In the genomic region with DNA sequence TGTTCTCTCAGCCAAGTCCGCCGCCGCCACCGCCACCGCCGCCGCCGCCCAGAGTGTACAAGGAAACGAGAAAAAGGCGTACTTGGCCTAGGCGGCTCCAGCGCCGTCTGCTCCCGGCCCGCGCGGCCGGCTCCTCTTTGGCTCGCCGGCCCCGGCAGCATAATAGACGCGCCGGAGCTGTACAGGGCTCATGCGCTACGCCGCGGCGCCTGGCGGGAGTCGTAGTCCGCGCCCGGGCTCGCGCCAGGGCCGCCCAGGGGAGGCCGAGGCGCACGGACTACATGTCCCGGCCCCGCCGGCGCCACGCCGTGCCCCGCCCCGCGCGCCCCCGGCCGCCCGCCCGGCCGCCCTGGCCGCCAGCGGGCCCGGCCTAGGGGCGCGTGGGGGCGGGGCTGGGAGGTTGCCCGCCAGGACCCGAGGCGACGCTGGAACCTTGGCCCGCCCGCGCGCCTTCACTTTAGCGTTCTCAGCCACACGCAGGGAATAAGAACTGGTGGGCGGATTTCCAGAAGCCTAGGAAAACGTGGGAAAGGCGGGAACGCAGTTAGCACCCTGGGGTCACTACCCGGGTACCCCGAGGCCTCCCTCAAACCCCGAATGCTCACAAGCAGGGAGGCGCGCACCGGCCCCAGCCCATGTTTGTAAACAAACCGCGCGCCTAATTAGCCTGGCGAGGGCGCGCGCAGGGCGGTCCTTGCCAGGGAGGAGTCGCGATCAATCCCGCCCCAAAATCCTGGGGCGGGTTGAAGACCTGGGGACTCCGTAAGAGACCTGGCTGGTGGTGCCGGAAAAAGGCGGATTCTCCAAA, we compare ENCODE assay signal across 8 mouse cellular contexts. TPM values are rescaled to one million over a fixed set of nuclear protein-coding genes. Genes with fewer than 3 reads are reported as not detected.
A peak's percentile ranks its signal among the peaks of the same experiment; 100 is the strongest.
DNase-seq lines count a peak whose midpoint lies in the region; ATAC-seq and TF ChIP-seq lines count a peak whose summit lies in the region.

No protein-coding gene starts in this region.

- peak; percentile 68 for TF ChIP-seq POLR2A in ES-Bruce4 (IDR thresholded peaks at IDR 0.05; ENCODE audit: insufficient read depth, low read length)

- TF ChIP-seq EP300 in ES-Bruce4 (IDR thresholded peaks at IDR 0.05; ENCODE audit: insufficient read depth, low read depth, low read length): 0 out of 2 replicates have a peak, but pooled peaks have one; percentile 32

- H3K36me3 ChIP-seq in ES-Bruce4 (ENCODE audit: control insufficient read depth, insufficient read depth, low read length, poor library complexity, severe bottlenecking): no peaks in the 10 kb centered on the region
- H3K36me3 ChIP-seq in forebrain, embryonic 14.5 days (ENCODE audit: control insufficient read depth, insufficient read depth, low read length): 0 out of 2 replicates have a peak, but pooled peaks cover 7% of the 10 kb centered on the region
- no peaks in the 10 kb centered on the region for H3K36me3 ChIP-seq in neural tube, embryonic 15.5 days

- peak overlapping the region; percentile 93 for H3K9ac ChIP-seq in ES-Bruce4 (ENCODE audit: low read depth, poor library complexity, severe bottlenecking)
- H3K9ac ChIP-seq in forebrain, embryonic 14.5 days (ENCODE audit: low read length): peak overlapping the region; percentile 99
- peak overlapping the region; percentile 96 for H3K9ac ChIP-seq in neural tube, embryonic 15.5 days (replicated peaks)

- H3K27ac ChIP-seq in ES-Bruce4 (ENCODE audit: insufficient read depth, low read length): peak overlapping the region; percentile 68
- H3K27ac ChIP-seq in forebrain, embryonic 14.5 days (ENCODE audit: low read depth, low read length): peak overlapping the region; percentile 98
- peak overlapping the region; percentile 95 for H3K27ac ChIP-seq in neural tube, embryonic 15.5 days (replicated peaks)

- peak; percentile 97 for DNase-seq in forebrain, embryonic 14.5 days (ENCODE audit: low spot score)
- peak; percentile 93 to 97 for DNase-seq in heart, postnatal 14 days
- DNase-seq in layer of hippocampus, adult 11-12 months (ENCODE audit: low spot score): peak; percentile 93
- DNase-seq in lung, adult 18-20 months: peak; percentile 92 to 94
- DNase-seq in testis, postnatal 14 days (ENCODE audit: low spot score): peak; percentile 93

- WGBS in forebrain, embryonic 14.5 days: under 1% methylated on average over 65 of the region's 96 CpGs
- WGBS in neural tube, embryonic 15.5 days: under 1% methylated on average over 61 of the region's 96 CpGs

- H3K4me3 ChIP-seq in ES-Bruce4 (ENCODE audit: low read depth, low read length): peak overlapping the region; percentile 94
- H3K4me3 ChIP-seq in forebrain, embryonic 14.5 days (ENCODE audit: low read depth, low read length): peak overlapping the region; percentile 98
- peak overlapping the region; percentile 99 for H3K4me3 ChIP-seq in neural tube, embryonic 15.5 days (replicated peaks)

- intact Hi-C loops in heart, postnatal 14 days (cut with DNase I): loop anchor here (2.0 kb wide), 1 partner anchor 41 kb away; no protein-coding TSS in a partner anchor

- H3K27me3 ChIP-seq in ES-Bruce4 (ENCODE audit: control insufficient read depth, insufficient read depth, low read length, poor library complexity, severe bottlenecking): no peaks in the 10 kb centered on the region; the same call in 1 of the 2 replicates
- no peaks in the 10 kb centered on the region for H3K27me3 ChIP-seq in forebrain, embryonic 14.5 days (replicated peaks; ENCODE audit: control insufficient read depth, insufficient read depth, low read length)
- H3K27me3 ChIP-seq in neural tube, embryonic 15.5 days (replicated peaks): no peaks in the 10 kb centered on the region

- peaks cover 9% of the 10 kb centered on the region for H3K4me1 ChIP-seq in ES-Bruce4 (ENCODE audit: control insufficient read depth, insufficient read depth, low read length)
- H3K4me1 ChIP-seq in forebrain, embryonic 14.5 days (ENCODE audit: control insufficient read depth, insufficient read depth, low read length): peaks cover 26% of the 10 kb centered on the region
- peaks cover 50% of the 10 kb centered on the region for H3K4me1 ChIP-seq in neural tube, embryonic 15.5 days

- ATAC-seq in cerebellum, adult (ENCODE audit: insufficient number of reproducible peaks, low FRiP score, low TSS enrichment): peak; percentile 93
- ATAC-seq in forebrain, embryonic 14.5 days: peak; percentile 99
- ATAC-seq in neural tube, embryonic 15.5 days (ENCODE audit: low FRiP score): peak; percentile 99

- no peaks in the 10 kb centered on the region for H3K9me3 ChIP-seq in ES-Bruce4 (replicated peaks; ENCODE audit: control insufficient read depth, insufficient read depth, low read length, poor library complexity, severe bottlenecking)
- H3K9me3 ChIP-seq in forebrain, embryonic 14.5 days (replicated peaks; ENCODE audit: control insufficient read depth, low read length): no peaks in the 10 kb centered on the region
- H3K9me3 ChIP-seq in neural tube, embryonic 15.5 days (replicated peaks): no peaks in the 10 kb centered on the region

- no peak for TF ChIP-seq CTCF in ES-Bruce4 (IDR thresholded peaks at IDR 0.05; ENCODE audit: low read depth, low read length)

- peak overlapping the region; percentile 91 for H3K4me2 ChIP-seq in forebrain, embryonic 14.5 days (ENCODE audit: low read length)
- H3K4me2 ChIP-seq in neural tube, embryonic 15.5 days: peak overlapping the region; percentile 95

RNA-seq across cellular contexts. Expression of a gene that starts 31.8 kb away (rescaled TPM):
- polyA plus RNA-seq in ES-Bruce4 (2011; ENCODE audit: insufficient read depth, insufficient read length, low read depth, missing spikeins): 75.4 and 76.8 TPM in 2 replicates
- 155 and 170 TPM in 2 replicates for polyA plus RNA-seq in forebrain, embryonic 14.5 days (2014; fragmentation: Nextera tagmentation; extraction: Ambion mirVana)
- 10 to 100 TPM; 39.6 to 41.3 TPM for total RNA-seq in heart, postnatal 14 days (2021)
- polyA plus RNA-seq in neural tube, embryonic 15.5 days (2015; fragmentation: Nextera tagmentation; extraction: Ambion mirVana): 98.6 and 99.7 TPM in 2 replicates

RNA-seq across cellular contexts. Expression of a gene that starts 33.6 kb away (rescaled TPM):
- 1.2 and 1.5 TPM in 2 replicates for polyA plus RNA-seq in ES-Bruce4 (2011; ENCODE audit: insufficient read depth, insufficient read length, low read depth, missing spikeins)
- 34.3 and 38.1 TPM in 2 replicates for polyA plus RNA-seq in forebrain, embryonic 14.5 days (2014; fragmentation: Nextera tagmentation; extraction: Ambion mirVana)
- 1 to 10 TPM; 1.2 TPM for total RNA-seq in heart, postnatal 14 days (2021)
- polyA plus RNA-seq in neural tube, embryonic 15.5 days (2015; fragmentation: Nextera tagmentation; extraction: Ambion mirVana): 40.4 and 45.0 TPM in 2 replicates

RNA-seq across cellular contexts. Expression of a gene that starts 39.3 kb away (rescaled TPM):
- polyA plus RNA-seq in ES-Bruce4 (2011; ENCODE audit: insufficient read depth, insufficient read length, low read depth, missing spikeins): 91.8 and 103 TPM in 2 replicates
- polyA plus RNA-seq in forebrain, embryonic 14.5 days (2014; fragmentation: Nextera tagmentation; extraction: Ambion mirVana): 49.5 and 52.5 TPM in 2 replicates
- 10 to 100 TPM; 21.4 to 25.3 TPM for total RNA-seq in heart, postnatal 14 days (2021)
- 41.7 and 44.4 TPM in 2 replicates for polyA plus RNA-seq in neural tube, embryonic 15.5 days (2015; fragmentation: Nextera tagmentation; extraction: Ambion mirVana)

RNA-seq across cellular contexts. Expression of a gene that starts 48.9 kb away (rescaled TPM):
- polyA plus RNA-seq in ES-Bruce4 (2011; ENCODE audit: insufficient read depth, insufficient read length, low read depth, missing spikeins): 24.6 and 26.2 TPM in 2 replicates
- polyA plus RNA-seq in forebrain, embryonic 14.5 days (2014; fragmentation: Nextera tagmentation; extraction: Ambion mirVana): 7.4 and 8.9 TPM in 2 replicates
- total RNA-seq in heart, postnatal 14 days (2021): 10 to 100 TPM; 14.4 to 15.0 TPM
- polyA plus RNA-seq in neural tube, embryonic 15.5 days (2015; fragmentation: Nextera tagmentation; extraction: Ambion mirVana): 12.4 and 15.5 TPM in 2 replicates

Comparison
In these comparisons a context has a peak if more than half of its experiments do, and no peak if none do; other contexts are left out.
1. Peak in every context shown above with its lines: DNase-seq, ATAC-seq, H3K4me3 ChIP-seq and H3K27ac ChIP-seq.
2. RNA of a gene that starts 33.6 kb away (polyA plus RNA-seq): 40.4 to 45.0 TPM in neural tube, embryonic 15.5 days and 34.3 to 38.1 TPM in forebrain, embryonic 14.5 days; 1.2 to 1.5 TPM in ES-Bruce4; every median in the first group is over 10 times any median in the second.